Mouse (Mus musculus): ENCODE data around the gene 2310011J03Rik. TPM values are rescaled to one million over a fixed set of nuclear protein-coding genes. Genes with fewer than 3 reads are reported as not detected.

Gene 2310011J03Rik
- polyA plus RNA-seq, 1 experiment from 2014 or later: 33.4 TPM

DNA sequence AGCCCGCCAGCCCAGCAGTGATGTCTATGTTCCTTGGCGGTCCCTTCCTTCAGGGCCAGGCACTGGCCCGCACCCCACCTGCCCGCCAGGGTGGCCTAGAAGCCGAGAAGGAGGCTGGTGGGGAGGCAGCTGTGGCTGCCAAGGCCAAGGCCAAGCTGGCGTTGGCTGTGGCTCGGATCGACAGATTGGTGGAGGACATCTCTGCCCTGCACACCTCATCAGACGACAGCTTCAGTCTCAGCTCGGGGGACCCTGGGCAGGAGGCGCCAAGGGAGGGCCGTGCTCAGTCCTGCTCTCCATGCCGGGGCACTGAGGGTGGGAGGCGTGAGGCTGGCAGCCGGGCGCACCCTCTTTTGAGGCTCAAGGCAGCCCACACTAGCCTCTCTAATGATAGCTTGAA lies 8.8 kb downstream of the 2310011J03Rik start:
- Histone ChIP-seq H3K4me1 (replicated peaks) (peaks cover 56% of the 10 kb centered on the region), H3K9me3 (no peaks in the 10 kb centered on the region), H3K27me3 (no peaks in the 10 kb centered on the region), H3K4me2 (replicated peaks) (no peak overlapping the region), H3K9ac (replicated peaks) (no peak overlapping the region), H3K4me3 (replicated peaks) (no peak overlapping the region), H3K27ac (no peak overlapping the region), H3K36me3 (peaks cover 100% of the 10 kb centered on the region)
- no peak for ATAC-seq
- WGBS: 88% methylated on average over 16 of the region's 16 CpGs

DNA sequence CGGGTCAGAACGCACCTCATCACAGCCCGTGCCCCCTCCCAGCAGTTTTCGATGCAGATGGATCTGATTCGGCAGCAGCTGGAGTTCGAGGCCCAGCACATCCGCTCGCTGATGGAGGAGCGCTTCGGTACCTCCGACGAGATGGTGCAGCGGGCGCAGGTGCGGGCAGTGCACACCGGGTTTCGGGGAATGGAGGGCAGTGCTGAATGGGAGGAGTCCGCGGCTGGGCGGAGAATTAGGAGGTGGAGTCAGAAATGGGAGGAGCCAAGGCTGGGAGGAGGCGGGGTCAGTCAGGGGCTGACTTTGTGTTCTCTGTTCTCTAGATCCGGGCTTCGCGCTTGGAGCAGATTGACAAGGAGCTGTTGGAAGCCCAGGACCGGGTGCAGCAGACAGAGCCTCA lies 15.5 kb downstream of the 2310011J03Rik start:
- ATAC-seq: no peak
- Histone ChIP-seq H3K27ac (no peak overlapping the region), H3K27me3 (no peaks in the 10 kb centered on the region), H3K4me2 (replicated peaks) (peak overlapping the region; percentile 41), H3K4me3 (replicated peaks) (peak overlapping the region; percentile 11), H3K4me1 (replicated peaks) (peaks cover 74% of the 10 kb centered on the region), H3K36me3 (peaks cover 82% of the 10 kb centered on the region), H3K9ac (replicated peaks) (peak overlapping the region; percentile 48; the same call in 1 of the 2 replicates), H3K9me3 (no peaks in the 10 kb centered on the region)
- 31% methylated on average over 25 of the region's 25 CpGs for WGBS

DNA sequence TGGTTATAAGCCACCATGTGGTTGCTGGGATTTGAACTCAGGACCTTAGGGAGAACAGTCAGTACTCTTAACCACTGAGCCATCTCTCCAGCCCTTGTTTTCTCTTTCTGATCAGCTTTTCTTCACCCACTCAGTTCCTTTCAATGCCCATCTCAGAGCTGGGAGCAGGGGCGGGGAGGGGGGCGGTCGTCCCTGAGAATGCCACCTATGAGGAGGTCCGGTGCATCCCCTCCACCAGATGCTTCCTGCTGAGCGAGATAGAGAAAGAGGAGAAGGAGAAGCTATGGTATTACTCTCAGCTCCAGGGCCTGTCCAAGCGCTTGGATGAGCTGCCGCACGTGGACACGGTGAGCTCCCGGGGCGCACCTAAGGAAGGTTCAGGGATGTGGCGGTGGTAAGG lies 15.9 kb downstream of the 2310011J03Rik start:
- Histone ChIP-seq H3K9me3 (no peaks in the 10 kb centered on the region), H3K9ac (replicated peaks) (peak overlapping the region; percentile 48; the same call in 1 of the 2 replicates), H3K4me1 (replicated peaks) (peaks cover 78% of the 10 kb centered on the region), H3K4me3 (replicated peaks) (peak overlapping the region; percentile 11), H3K27ac (no peak overlapping the region), H3K27me3 (no peaks in the 10 kb centered on the region), H3K36me3 (peaks cover 78% of the 10 kb centered on the region), H3K4me2 (replicated peaks) (peak overlapping the region; percentile 41)
- WGBS: 44% methylated on average over 12 of the region's 12 CpGs
- no peak for ATAC-seq

DNA sequence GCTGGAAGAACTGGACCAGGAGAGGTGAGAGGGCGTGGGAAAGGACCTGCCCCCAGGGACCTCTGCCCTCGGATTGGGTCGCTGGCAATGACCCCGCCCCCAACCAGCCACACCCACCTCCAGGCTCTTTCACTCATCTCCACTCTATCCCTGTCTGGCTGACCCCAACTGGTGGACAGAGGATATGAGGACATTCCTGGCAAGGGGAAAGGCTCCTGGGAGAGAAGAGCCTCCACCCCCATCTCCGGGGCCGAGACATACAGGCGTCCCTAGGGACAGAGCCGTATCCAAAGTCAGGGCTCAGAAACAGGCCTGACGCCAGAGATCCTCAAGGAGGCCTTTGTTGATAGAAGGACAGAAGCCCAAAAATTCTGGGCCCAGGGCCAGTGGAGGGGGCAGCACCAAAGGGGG lies 17.9 kb downstream of the 2310011J03Rik start:
- Histone ChIP-seq H3K9me3 (no peaks in the 10 kb centered on the region), H3K27me3 (no peaks in the 10 kb centered on the region), H3K4me3 (replicated peaks) (peak overlapping the region; percentile 76), H3K36me3 (peaks cover 58% of the 10 kb centered on the region), H3K4me1 (replicated peaks) (peaks cover 87% of the 10 kb centered on the region), H3K9ac (replicated peaks) (peak overlapping the region; percentile 99), H3K27ac (peak overlapping the region; percentile 99), H3K4me2 (replicated peaks) (peak overlapping the region; percentile 99)
- WGBS: 13% methylated on average over 9 of the region's 9 CpGs
- no peak for ATAC-seq

- H3K4me2 ChIP-seq (replicated peaks): peak overlapping the region; percentile 99
- peaks cover 87% of the 10 kb centered on the region for H3K4me1 ChIP-seq (replicated peaks)
- 44% methylated on average over 5 of the region's 5 CpGs for WGBS
- H3K9ac ChIP-seq (replicated peaks): peak overlapping the region; percentile 99
- H3K36me3 ChIP-seq: peaks cover 53% of the 10 kb centered on the region
- H3K9me3 ChIP-seq: no peaks in the 10 kb centered on the region
- no peaks in the 10 kb centered on the region for H3K27me3 ChIP-seq
- peak overlapping the region; percentile 76 for H3K4me3 ChIP-seq (replicated peaks)
- no peak for ATAC-seq
- peak overlapping the region; percentile 99 for H3K27ac ChIP-seq
Observed at GRCm38 (mm10) chr10:80302082-80302355, 18.3 kb downstream of the 2310011J03Rik start.

- peak overlapping the region; percentile 76 for H3K4me3 ChIP-seq (replicated peaks)
- peak overlapping the region; percentile 99 for H3K9ac ChIP-seq (replicated peaks)
- no peaks in the 10 kb centered on the region for H3K27me3 ChIP-seq
- H3K4me1 ChIP-seq (replicated peaks): peaks cover 89% of the 10 kb centered on the region
- peaks cover 48% of the 10 kb centered on the region for H3K36me3 ChIP-seq
- 68% methylated on average over 10 of the region's 10 CpGs for WGBS
- ATAC-seq: no peak
- peak overlapping the region; percentile 99 for H3K4me2 ChIP-seq (replicated peaks)
- H3K27ac ChIP-seq: peak overlapping the region; percentile 99
- H3K9me3 ChIP-seq: no peaks in the 10 kb centered on the region
Observed at GRCm38 (mm10) chr10:80301256-80302081, 18.9 kb downstream of the 2310011J03Rik start.

GRCm38 (mm10) chr10:80300672-80301181 lies 19.6 kb downstream of the 2310011J03Rik start:
- Histone ChIP-seq H3K4me2 (replicated peaks) (peak overlapping the region; percentile 99), H3K4me1 (replicated peaks) (peaks cover 90% of the 10 kb centered on the region), H3K27me3 (no peaks in the 10 kb centered on the region), H3K9ac (replicated peaks) (peak overlapping the region; percentile 99), H3K4me3 (replicated peaks) (peak overlapping the region; percentile 76), H3K36me3 (peaks cover 40% of the 10 kb centered on the region), H3K9me3 (no peaks in the 10 kb centered on the region), H3K27ac (peak overlapping the region; percentile 99)
- WGBS: 5% methylated on average over 11 of the region's 11 CpGs
- peak; percentile 84 for ATAC-seq

DNA sequence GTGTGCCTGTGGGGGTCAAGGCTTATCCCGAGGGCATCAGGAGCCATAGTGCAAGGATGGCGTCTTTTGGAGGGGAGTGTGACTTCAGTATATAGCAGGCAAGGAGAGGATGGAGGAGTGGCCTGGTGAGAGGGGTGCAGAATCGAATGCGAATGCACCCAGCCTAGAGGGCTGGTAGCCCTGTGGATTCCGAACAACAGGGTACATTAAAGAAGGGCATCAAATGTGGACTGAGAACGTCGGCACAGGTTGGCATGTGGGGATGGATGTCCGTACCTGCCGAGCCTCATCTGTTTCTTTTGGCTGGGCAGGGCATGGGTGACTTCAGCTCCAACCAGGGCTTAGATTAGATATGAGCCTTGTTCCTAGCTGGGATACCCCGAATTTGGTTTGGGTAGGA lies 20.5 kb downstream of the 2310011J03Rik start:
- 43% methylated on average over 10 of the region's 10 CpGs for WGBS
- no peak for ATAC-seq

GRCm38 (mm10) chr10:80299301-80299700 lies 21.0 kb downstream of the 2310011J03Rik start:
- H3K9me3 ChIP-seq: no peaks in the 10 kb centered on the region
- peak overlapping the region; percentile 99 for H3K9ac ChIP-seq (replicated peaks)
- WGBS: 3% methylated on average over 15 of the region's 15 CpGs
- H3K4me1 ChIP-seq (replicated peaks): peaks cover 89% of the 10 kb centered on the region
- H3K27me3 ChIP-seq: no peaks in the 10 kb centered on the region
- peak overlapping the region; percentile 99 for H3K4me2 ChIP-seq (replicated peaks)
- H3K36me3 ChIP-seq: peaks cover 34% of the 10 kb centered on the region
- ATAC-seq: no peak
- H3K27ac ChIP-seq: peak overlapping the region; percentile 99
- peak overlapping the region; percentile 76 for H3K4me3 ChIP-seq (replicated peaks)

More for the DNA sequence above, 20.5 kb downstream of the 2310011J03Rik start:
- peak overlapping the region; percentile 76 for H3K4me3 ChIP-seq (replicated peaks)
- H3K9me3 ChIP-seq: no peaks in the 10 kb centered on the region
- H3K4me2 ChIP-seq (replicated peaks): peak overlapping the region; percentile 99
- H3K4me1 ChIP-seq (replicated peaks): peaks cover 90% of the 10 kb centered on the region
- no peaks in the 10 kb centered on the region for H3K27me3 ChIP-seq
- peak overlapping the region; percentile 99 for H3K27ac ChIP-seq
- peak overlapping the region; percentile 99 for H3K9ac ChIP-seq (replicated peaks)
- peaks cover 34% of the 10 kb centered on the region for H3K36me3 ChIP-seq

DNA sequence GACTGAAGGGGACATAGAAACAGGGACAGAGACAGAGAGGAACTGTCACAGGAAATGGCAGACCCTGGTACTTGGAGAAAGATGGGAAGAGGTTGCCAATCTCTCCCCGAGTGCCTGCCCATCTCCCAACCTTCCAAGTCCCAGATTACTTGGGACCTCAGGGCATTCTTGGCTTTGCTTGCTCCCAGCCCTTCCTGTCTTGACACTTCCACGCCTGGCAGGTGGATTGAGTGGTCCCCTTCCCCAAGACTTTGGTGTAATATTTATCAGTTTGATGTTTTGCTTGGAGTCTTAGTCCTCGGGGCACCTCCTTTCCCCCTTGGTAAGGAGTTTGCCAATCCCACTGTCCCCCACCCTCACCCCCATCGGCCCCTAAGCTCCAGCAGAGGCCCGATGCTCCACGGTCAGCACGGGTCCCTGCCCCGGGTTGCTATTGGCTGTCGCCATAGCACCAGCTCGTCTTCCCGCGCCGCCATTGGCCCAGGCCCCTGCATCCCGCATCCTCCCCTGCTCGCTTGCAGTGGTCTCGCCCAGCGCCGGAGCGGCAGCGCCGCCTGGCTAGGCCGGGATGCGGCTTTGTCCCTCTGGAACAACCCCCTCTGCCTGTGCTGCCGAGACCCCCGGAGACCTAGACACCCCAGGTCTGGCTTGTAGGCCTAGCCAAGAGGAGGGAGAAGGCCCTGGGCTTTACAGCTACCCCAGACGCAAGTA lies 21.6 kb downstream of the 2310011J03Rik start:
- H3K36me3 ChIP-seq: peaks cover 34% of the 10 kb centered on the region

DNA sequence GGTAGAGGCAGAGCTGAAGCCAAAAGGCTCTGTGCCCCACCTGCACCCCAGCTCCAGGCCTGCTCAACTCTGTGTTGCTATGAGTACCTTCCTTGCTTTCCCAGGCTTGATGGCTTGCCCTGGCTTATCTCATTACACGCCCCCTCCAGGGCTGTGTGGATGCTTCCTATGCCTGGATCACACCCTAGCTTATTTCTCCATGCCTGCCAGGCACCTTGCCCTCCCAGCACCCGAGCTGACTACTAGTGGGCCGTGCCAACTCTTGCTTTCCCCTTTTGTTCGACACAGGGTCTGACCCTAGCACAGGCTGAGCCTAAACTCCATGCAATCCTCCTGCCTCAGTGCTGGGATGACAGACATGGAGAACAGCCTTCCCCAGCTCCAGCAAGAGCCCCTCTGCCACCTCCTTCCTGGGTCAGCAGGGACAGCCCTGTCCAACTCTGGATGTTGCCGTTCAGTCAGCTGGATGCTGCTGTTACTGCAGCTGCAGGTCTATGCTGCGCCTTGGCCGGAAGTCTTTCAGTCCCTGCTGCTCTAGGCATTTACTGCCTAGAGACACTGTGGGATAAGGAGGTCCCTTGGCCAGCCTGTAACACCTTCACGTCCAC lies 22.7 kb downstream of the 2310011J03Rik start:
- Histone ChIP-seq H3K36me3 (peaks cover 31% of the 10 kb centered on the region), H3K27me3 (no peaks in the 10 kb centered on the region), H3K9ac (replicated peaks) (peak overlapping the region; percentile 99), H3K9me3 (no peaks in the 10 kb centered on the region), H3K4me2 (replicated peaks) (peak overlapping the region; percentile 99), H3K4me3 (replicated peaks) (peak overlapping the region; percentile 54; the same call in 1 of the 2 replicates), H3K27ac (peak overlapping the region; percentile 99), H3K4me1 (replicated peaks) (peaks cover 87% of the 10 kb centered on the region)
- 66% methylated on average over 8 of the region's 8 CpGs for WGBS
- no peak for ATAC-seq

More for the DNA sequence above, 21.6 kb downstream of the 2310011J03Rik start:
- Histone ChIP-seq H3K4me1 (replicated peaks) (peaks cover 89% of the 10 kb centered on the region), H3K9ac (replicated peaks) (peak overlapping the region; percentile 99), H3K27me3 (no peaks in the 10 kb centered on the region), H3K9me3 (no peaks in the 10 kb centered on the region), H3K4me3 (replicated peaks) (peak overlapping the region; percentile 76), H3K4me2 (replicated peaks) (peak overlapping the region; percentile 99), H3K27ac (peak overlapping the region; percentile 99)
- ATAC-seq: peak; percentile 82
- WGBS: 1% methylated on average over 26 of the region's 26 CpGs

Measured in midbrain, embryonic 13.5 days (tissue).